Mouse (Mus musculus): Measurements from ENCODE around the gene Trpc2. TPM values are rescaled to one million over a fixed set of nuclear protein-coding genes. Genes with fewer than 3 reads are reported as not detected.

The Trpc2 gene
- polyA plus RNA-seq, 1 experiment from 2014 or later = 0.10 TPM

Other genes with a start within 250 kb of the Trpc2 start
- gene Inppl1, start 244.9 kb upstream of the Trpc2 start, polyA plus RNA-seq (2015; fragmentation: Nextera tagmentation; extraction: Ambion mirVana) = 34.8 and 35.7 TPM in 2 replicates
- 1.5 and 2.8 TPM in 2 replicates for gene Folr2, start 225.9 kb upstream of the Trpc2 start, polyA plus RNA-seq (2015; fragmentation: Nextera tagmentation; extraction: Ambion mirVana)
- gene Anapc15, start 219.4 kb upstream of the Trpc2 start, polyA plus RNA-seq (2015; fragmentation: Nextera tagmentation; extraction: Ambion mirVana) = 71.2 and 73.0 TPM in 2 replicates
- gene Folr1, start 212.3 kb upstream of the Trpc2 start, polyA plus RNA-seq (2015; fragmentation: Nextera tagmentation; extraction: Ambion mirVana) = 1.5 and 1.6 TPM in 2 replicates
- 161 and 163 TPM in 2 replicates for gene Lamtor1, start 177.2 kb upstream of the Trpc2 start, polyA plus RNA-seq (2015; fragmentation: Nextera tagmentation; extraction: Ambion mirVana)
- gene Tomt, start 176.8 kb upstream of the Trpc2 start, polyA plus RNA-seq (2015; fragmentation: Nextera tagmentation; extraction: Ambion mirVana) = 0.20 and 0.69 TPM in 2 replicates
- 18.1 and 28.3 TPM in 2 replicates for gene Lrrc51, start 149.2 kb upstream of the Trpc2 start, polyA plus RNA-seq (2015; fragmentation: Nextera tagmentation; extraction: Ambion mirVana)
- gene Numa1, start 149.0 kb upstream of the Trpc2 start, polyA plus RNA-seq (2015; fragmentation: Nextera tagmentation; extraction: Ambion mirVana) = 66.7 and 73.7 TPM in 2 replicates
- 2.1 and 3.0 TPM in 2 replicates for gene Il18bp, start 64.4 kb upstream of the Trpc2 start, polyA plus RNA-seq (2015; fragmentation: Nextera tagmentation; extraction: Ambion mirVana)
- gene Rnf121, start 17.6 kb upstream of the Trpc2 start, polyA plus RNA-seq (2015; fragmentation: Nextera tagmentation; extraction: Ambion mirVana) = 25.2 and 25.6 TPM in 2 replicates
- gene Xndc1, start 17.6 kb upstream of the Trpc2 start, polyA plus RNA-seq (2015; fragmentation: Nextera tagmentation; extraction: Ambion mirVana) = 31.0 and 35.0 TPM in 2 replicates
- gene Xntrpc, start 17.4 kb upstream of the Trpc2 start, polyA plus RNA-seq (2015; fragmentation: Nextera tagmentation; extraction: Ambion mirVana) = 1.0 and 1.2 TPM in 2 replicates
- 1.1 and 1.9 TPM in 2 replicates for gene Art1, start 18.6 kb downstream of the Trpc2 start, polyA plus RNA-seq (2015; fragmentation: Nextera tagmentation; extraction: Ambion mirVana)
- 1.3 and 1.5 TPM in 2 replicates for gene Art5, start 26.4 kb downstream of the Trpc2 start, polyA plus RNA-seq (2015; fragmentation: Nextera tagmentation; extraction: Ambion mirVana)
- 0.11 and 0.40 TPM in 2 replicates for gene Chrna10, start 33.7 kb downstream of the Trpc2 start, polyA plus RNA-seq (2015; fragmentation: Nextera tagmentation; extraction: Ambion mirVana)
- 32.8 and 34.4 TPM in 2 replicates for gene Nup98, start 127.1 kb downstream of the Trpc2 start, polyA plus RNA-seq (2015; fragmentation: Nextera tagmentation; extraction: Ambion mirVana)
- 95.1 and 103 TPM in 2 replicates for gene Pgap2, start 127.1 kb downstream of the Trpc2 start, polyA plus RNA-seq (2015; fragmentation: Nextera tagmentation; extraction: Ambion mirVana)
- gene Rhog, start 172.9 kb downstream of the Trpc2 start, polyA plus RNA-seq (2015; fragmentation: Nextera tagmentation; extraction: Ambion mirVana) = 78.1 and 82.1 TPM in 2 replicates
- 20.6 and 21.3 TPM in 2 replicates for gene Stim1, start 184.7 kb downstream of the Trpc2 start, polyA plus RNA-seq (2015; fragmentation: Nextera tagmentation; extraction: Ambion mirVana)